Mouse (Mus musculus) thymus, adult 2 months (tissue): ENCODE results near the gene Gabre.

Source experiments
- CTCF ChIP-seq: fragments of 200-500 bp; IDR thresholded peaks from 2 replicates; pipeline ENCODE4 v1.5.1; 2012; ENCODE audit warnings: mild to moderate bottlenecking, control low read depth, low read length, moderate library complexity, borderline replicate concordance; ENCODE audit not compliant: control insufficient read depth, poor library complexity, insufficient read depth; ENCODE audit errors: extremely low read depth
- POLR2A ChIP-seq: fragments of 200-500 bp; IDR thresholded peaks from 2 replicates; pipeline ENCODE4 v1.6.1; 2012; ENCODE audit warnings: mild to moderate bottlenecking, low read length, control low read depth, moderate library complexity; ENCODE audit not compliant: control insufficient read depth, poor library complexity, insufficient read depth; ENCODE audit errors: extremely low read depth

DNA sequence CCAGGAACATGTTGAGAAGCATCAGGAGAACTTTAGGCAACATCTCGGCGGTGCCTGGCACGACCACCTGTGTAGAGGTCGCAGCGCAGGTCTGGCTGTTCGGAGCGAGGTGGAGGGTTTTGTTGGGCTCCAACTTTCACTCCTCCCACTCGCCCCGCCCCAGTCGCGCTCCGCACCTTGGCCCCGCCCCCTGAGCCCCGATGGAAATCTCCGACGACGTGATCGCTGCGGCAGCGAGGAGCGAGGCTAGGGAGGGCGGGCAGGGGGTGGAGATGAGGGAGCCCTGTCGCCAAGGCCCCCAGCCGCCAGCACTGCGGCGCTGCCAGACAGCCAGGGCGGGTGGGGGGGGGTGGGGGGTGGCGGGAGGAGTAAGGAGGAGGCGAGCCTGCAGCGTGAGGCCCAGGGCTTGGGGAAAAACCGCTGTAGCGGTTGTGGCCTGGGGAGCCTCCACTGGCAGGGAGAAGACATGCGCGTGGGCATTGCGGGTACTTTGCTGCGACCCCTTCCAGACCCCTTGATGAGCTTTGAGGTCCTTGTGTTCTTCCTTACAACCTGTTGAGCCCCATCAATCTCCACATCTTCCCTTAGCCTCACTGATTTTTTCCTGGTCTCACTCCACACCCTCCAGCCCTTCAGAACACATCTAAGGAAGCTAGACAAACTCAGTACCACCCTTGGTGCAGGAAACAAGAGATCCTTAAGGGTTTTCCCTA lies at the start of gene Gabre:
- no peak for TF ChIP-seq CTCF
- no peak for TF ChIP-seq POLR2A
